Mouse (Mus musculus) layer of hippocampus, postnatal 36 days (tissue): ENCODE results near the gene Myo3b. TPM values are rescaled to one million over a fixed set of nuclear protein-coding genes. Genes with fewer than 3 reads are reported as not detected.
A peak's percentile ranks its signal among the peaks of the same experiment; 100 is the strongest.

Experiments used
- DNase-seq, 2 experiments: peaks; one replicate each; pipeline ENCODE4 v3.0.0; 2022
- total RNA-seq, 2 experiments: library from RNA; stranded (reverse); gene quantifications; 2 replicates each; pipeline ENCODE4 v1.2.3; 2021

Gene Myo3b
- total RNA-seq, 2 experiments from 2014 or later = 0.95 to 0.96 TPM

GRCm38 (mm10) chr2:70066338-70067022 is 27.6 kb downstream of the Myo3b start:
- no peak for DNase-seq

GRCm38 (mm10) chr2:70069861-70070260 is 30.9 kb downstream of the Myo3b start:
- DNase-seq = no peak

GRCm38 (mm10) chr2:70083444-70084020 is 44.6 kb downstream of the Myo3b start:
- no peak for DNase-seq

GRCm38 (mm10) chr2:70091261-70091660 is 52.3 kb downstream of the Myo3b start:
- no peak for DNase-seq

GRCm38 (mm10) chr2:70091801-70092522 is 53.0 kb downstream of the Myo3b start:
- DNase-seq = no peak

- no peak for DNase-seq
Observed at GRCm38 (mm10) chr2:70092665-70093064, 53.7 kb downstream of the Myo3b start.

GRCm38 (mm10) chr2:70094446-70094845 is 55.5 kb downstream of the Myo3b start:
- no peak for DNase-seq

- peak; percentile 52 to 56 for DNase-seq
Observed at GRCm38 (mm10) chr2:70097229-70098095, 58.5 kb downstream of the Myo3b start.

- DNase-seq = no peak
Observed at GRCm38 (mm10) chr2:70099459-70099858, 60.5 kb downstream of the Myo3b start.

GRCm38 (mm10) chr2:70105286-70106030 is 66.5 kb downstream of the Myo3b start:
- no peak for DNase-seq

GRCm38 (mm10) chr2:70109010-70109409 is 70.1 kb downstream of the Myo3b start:
- DNase-seq = no peak

- no peak for DNase-seq
Observed at GRCm38 (mm10) chr2:70113798-70114782, 75.2 kb downstream of the Myo3b start.

- DNase-seq = no peak
Observed at GRCm38 (mm10) chr2:70118376-70119264, 79.7 kb downstream of the Myo3b start.

GRCm38 (mm10) chr2:70119265-70119663 is 80.3 kb downstream of the Myo3b start:
- DNase-seq = no peak

GRCm38 (mm10) chr2:70126330-70126729 is 87.4 kb downstream of the Myo3b start:
- DNase-seq = no peak

GRCm38 (mm10) chr2:70126783-70127182 is 87.9 kb downstream of the Myo3b start:
- DNase-seq = peak; percentile 84 to 86

GRCm38 (mm10) chr2:70127351-70128148 is 88.6 kb downstream of the Myo3b start:
- no peak for DNase-seq

- no peak for DNase-seq
Observed at GRCm38 (mm10) chr2:70128590-70128989, 89.7 kb downstream of the Myo3b start.

GRCm38 (mm10) chr2:70129566-70129965 is 90.6 kb downstream of the Myo3b start:
- DNase-seq = no peak
